Mouse (Mus musculus) layer of hippocampus, adult 6 months (tissue): ENCODE results near the gene Nat8l. TPM values are rescaled to one million over a fixed set of nuclear protein-coding genes. Genes with fewer than 3 reads are reported as not detected.

Experiments
- long read RNA-seq, 2 experiments: library from polyadenylated mRNA; unstranded; transcript quantifications; one replicate each; pipeline ENCODE4 v2.0.0; 2019 to 2020
- polyA plus RNA-seq: library from polyadenylated mRNA; unstranded; fragments of <200 nt; fragmentation: Nextera tagmentation; gene quantifications from 2 replicates; pipeline ENCODE4 v1.2.3, GENCODE M21; 2021

The Nat8l gene
- 9.5 and 11.0 TPM in 2 replicates for polyA plus RNA-seq
- long read RNA-seq, experiment 1, partial matches to known transcripts = 0 of 37 reads
- long read RNA-seq, experiment 1, other reads (novel, unspliced or antisense) = 37 of 37 reads
- long read RNA-seq, experiment 2, full-length matches to known transcripts = 8 of 219 reads
- long read RNA-seq, experiment 2, partial matches to known transcripts = 3 of 219 reads
- long read RNA-seq, experiment 2, other reads (novel, unspliced or antisense) = 208 of 219 reads

GRCm38 (mm10) chr5:33995843-33996693 is at the start of gene Nat8l:
TSS of gene Nat8l (plus strand) at chr5:33995984.

GRCm38 (mm10) chr5:33983309-33984121 is 12.3 kb upstream of the Nat8l start, which contains the start of gene Gm1673:
TSS of gene Gm1673 (plus strand) at chr5:33983433.

Other genes with a start within 250 kb of the Nat8l start
- gene Letm1, start 213.2 kb upstream of the Nat8l start, polyA plus RNA-seq = 81.5 and 88.7 TPM in 2 replicates
- 6.6 and 6.9 TPM in 2 replicates for gene Nsd2, start 175.3 kb upstream of the Nat8l start, polyA plus RNA-seq
- 17.5 and 18.6 TPM in 2 replicates for gene Nelfa, start 59.6 kb upstream of the Nat8l start, polyA plus RNA-seq
- 379 and 384 TPM in 2 replicates for gene Gm1673, start 12.6 kb upstream of the Nat8l start, polyA plus RNA-seq
- 0.06 and 0.20 TPM in 2 replicates for gene Poln, start 173.5 kb downstream of the Nat8l start, polyA plus RNA-seq
- 5.8 and 7.0 TPM in 2 replicates for gene Haus3, start 173.5 kb downstream of the Nat8l start, polyA plus RNA-seq
- gene Mxd4, start 191.7 kb downstream of the Nat8l start, polyA plus RNA-seq = 16.1 and 17.4 TPM in 2 replicates